Mouse (Mus musculus) heart, adult 2 months (tissue): Measurements from ENCODE around the gene Olfr777. TPM values are rescaled to one million over a fixed set of nuclear protein-coding genes. Genes with fewer than 3 reads are reported as not detected.

ENCODE experiments used
- DNase-seq, 2 experiments: peaks; one replicate each; pipeline ENCODE4 v3.0.0; 2021
- H3K27ac ChIP-seq: fragments of 200-600 bp; 2 replicates; pipeline ENCODE4 v1.8.1; 2022
- H3K27me3 ChIP-seq: fragments of 200-500 bp; 2 replicates; pipeline ENCODE4 v1.6.1; 2012; ENCODE audit warnings: mild to moderate bottlenecking, low read length, inconsistent platforms, mixed read lengths; ENCODE audit not compliant: control insufficient read depth, insufficient read depth
- H3K36me3 ChIP-seq: fragments of 200-500 bp; 2 replicates; pipeline ENCODE4 v1.6.1; 2012; ENCODE audit warnings: low read length, inconsistent platforms; ENCODE audit not compliant: control insufficient read depth, insufficient read depth
- H3K4me1 ChIP-seq: fragments of 200-500 bp; 2 replicates; pipeline ENCODE4 v1.6.1; 2011; ENCODE audit warnings: low read length; ENCODE audit not compliant: control insufficient read depth, insufficient read depth
- H3K4me3 ChIP-seq: fragments of 200-600 bp; 2 replicates; pipeline ENCODE4 v1.8.1; 2022
- H3K79me2 ChIP-seq: fragments of 200-500 bp; replicated peaks from 2 replicates; pipeline ENCODE4 v1.6.1; 2012; ENCODE audit warnings: mild to moderate bottlenecking, inconsistent platforms, low read length, moderate library complexity, mixed read lengths; ENCODE audit not compliant: control insufficient read depth, insufficient read depth
- H3K9ac ChIP-seq: fragments of 200-500 bp; 2 replicates; pipeline ENCODE4 v1.6.1; 2012; ENCODE audit warnings: low read depth, mild to moderate bottlenecking, control low read depth, inconsistent platforms, low read length, mixed read lengths
- CTCF ChIP-seq: fragments of 200-600 bp; IDR thresholded peaks from 2 replicates; pipeline ENCODE4 v1.8.1; 2022; ENCODE audit warnings: antibody characterized with exemption, mild to moderate bottlenecking, moderate library complexity
- EP300 ChIP-seq: fragments of 200-500 bp; IDR thresholded peaks from 2 replicates; pipeline ENCODE4 v1.6.1; 2011; ENCODE audit warnings: low read depth, low read length, control low read depth; ENCODE audit not compliant: insufficient read depth
- POLR2A ChIP-seq: fragments of 200-500 bp; IDR thresholded peaks from 2 replicates; pipeline ENCODE4 v1.6.1; 2011; ENCODE audit warnings: mild to moderate bottlenecking, low read depth, low read length, control low read depth; ENCODE audit not compliant: insufficient read depth
- WGBS: fragments of 180-500 bp; shearing (Covaris S2); methylation state at CpG from one replicate; pipeline ENCODE4 v1.1.7; 2018; 5-methylcytosine and 5-hydroxymethylcytosine counted together
- intact Hi-C: fragments of 180-260 bp; cut with DNase I; formaldehyde crosslinking; loops from one replicate; pipeline ENCODE4 v1.15.1; 2025
- polyA plus RNA-seq: library from polyadenylated mRNA; depleted of rRNA; stranded (reverse); fragments of >200 nt; gene quantifications from 2 replicates; pipeline ENCODE4 v1.2.3, GENCODE M21; 2012; rRNA removed
- total RNA-seq, 2 experiments: library from RNA; stranded (reverse); gene quantifications; 2 replicates each; pipeline ENCODE4 v1.2.3; 2021

Gene Olfr777
- total and polyA plus RNA-seq, 3 experiments: not detected

- 54% methylated on average over 1 of the region's 1 CpGs for WGBS
Measured at GRCm38 (mm10) chr10:129230737-129231136, 40.5 kb downstream of the Olfr777 start.

More at GRCm38 (mm10) chr10:129230737-129231136, 40.5 kb downstream of the Olfr777 start:
- no peaks in the 10 kb centered on the region for H3K4me1 ChIP-seq
- no peaks in the 10 kb centered on the region for H3K36me3 ChIP-seq
- TF ChIP-seq EP300 (no peak), POLR2A (no peak), CTCF (no peak)
- no peak overlapping the region for H3K27ac ChIP-seq
- H3K4me3 ChIP-seq: no peak overlapping the region
- no peaks in the 10 kb centered on the region for H3K27me3 ChIP-seq
- no peak for DNase-seq
- no peaks in the 10 kb centered on the region for H3K79me2 ChIP-seq
- H3K9ac ChIP-seq: no peak overlapping the region
- intact Hi-C loops: no loop called here

Other genes with a start within 250 kb of the Olfr777 start
- not detected for gene Olfr764-ps1, start 231.6 kb downstream of the Olfr777 start, total RNA-seq
- gene Olfr764-ps1, start 231.6 kb downstream of the Olfr777 start, polyA plus RNA-seq: not detected in 2 replicates
- gene Olfr765, start 221.5 kb downstream of the Olfr777 start, total RNA-seq: not detected
- gene Olfr765, start 221.5 kb downstream of the Olfr777 start, polyA plus RNA-seq: not detected in 2 replicates
- not detected for gene Olfr766-ps1, start 202.5 kb downstream of the Olfr777 start, total RNA-seq
- gene Olfr766-ps1, start 202.5 kb downstream of the Olfr777 start, polyA plus RNA-seq: not detected in 2 replicates
- gene Olfr767, start 188.6 kb downstream of the Olfr777 start, total RNA-seq: not detected
- not detected in 2 replicates for gene Olfr767, start 188.6 kb downstream of the Olfr777 start, polyA plus RNA-seq
- not detected for gene Olfr768, start 172.1 kb downstream of the Olfr777 start, total RNA-seq
- not detected in 2 replicates for gene Olfr768, start 172.1 kb downstream of the Olfr777 start, polyA plus RNA-seq
- gene Olfr769, start 153.6 kb downstream of the Olfr777 start, total RNA-seq: not detected
- gene Olfr769, start 153.6 kb downstream of the Olfr777 start, polyA plus RNA-seq: not detected in 2 replicates
- gene Olfr770, start 132.5 kb downstream of the Olfr777 start, total RNA-seq: not detected
- not detected in 2 replicates for gene Olfr770, start 132.5 kb downstream of the Olfr777 start, polyA plus RNA-seq
- not detected for gene Olfr771, start 106.7 kb downstream of the Olfr777 start, total RNA-seq
- gene Olfr771, start 106.7 kb downstream of the Olfr777 start, polyA plus RNA-seq: not detected in 2 replicates
- gene Olfr772, start 93.6 kb downstream of the Olfr777 start, total RNA-seq: not detected
- gene Olfr772, start 93.6 kb downstream of the Olfr777 start, polyA plus RNA-seq: not detected in 2 replicates
- gene Olfr773, start 84.1 kb downstream of the Olfr777 start, total RNA-seq: not detected
- gene Olfr773, start 84.1 kb downstream of the Olfr777 start, polyA plus RNA-seq: not detected in 2 replicates
- gene Olfr774, start 35.3 kb downstream of the Olfr777 start, total RNA-seq: not detected
- not detected in 2 replicates for gene Olfr774, start 35.3 kb downstream of the Olfr777 start, polyA plus RNA-seq
- not detected for gene Olfr775, start 23.1 kb downstream of the Olfr777 start, total RNA-seq
- not detected in 2 replicates for gene Olfr775, start 23.1 kb downstream of the Olfr777 start, polyA plus RNA-seq
- not detected for gene Olfr776, start 12.4 kb downstream of the Olfr777 start, total RNA-seq
- not detected in 2 replicates for gene Olfr776, start 12.4 kb downstream of the Olfr777 start, polyA plus RNA-seq
- gene Olfr780, start 46.6 kb upstream of the Olfr777 start, total RNA-seq: not detected
- gene Olfr780, start 46.6 kb upstream of the Olfr777 start, polyA plus RNA-seq: not detected in 2 replicates
- not detected for gene Olfr781, start 57.4 kb upstream of the Olfr777 start, total RNA-seq
- gene Olfr781, start 57.4 kb upstream of the Olfr777 start, polyA plus RNA-seq: not detected in 2 replicates
- not detected for gene Olfr782, start 77.4 kb upstream of the Olfr777 start, total RNA-seq
- not detected in 2 replicates for gene Olfr782, start 77.4 kb upstream of the Olfr777 start, polyA plus RNA-seq
- under 1 TPM; 0.07 to 0.10 TPM for gene Olfr784, start 112.6 kb upstream of the Olfr777 start, total RNA-seq
- gene Olfr784, start 112.6 kb upstream of the Olfr777 start, polyA plus RNA-seq: 0.06 TPM in 1 of 2 replicates, not detected in the other
- gene Olfr785, start 133.9 kb upstream of the Olfr777 start, total RNA-seq: not detected
- not detected in 2 replicates for gene Olfr785, start 133.9 kb upstream of the Olfr777 start, polyA plus RNA-seq
- not detected for gene Olfr786, start 155.8 kb upstream of the Olfr777 start, total RNA-seq
- not detected in 2 replicates for gene Olfr786, start 155.8 kb upstream of the Olfr777 start, polyA plus RNA-seq
- gene Olfr787, start 190.4 kb upstream of the Olfr777 start, total RNA-seq: not detected
- gene Olfr787, start 190.4 kb upstream of the Olfr777 start, polyA plus RNA-seq: not detected in 2 replicates
- not detected for gene Olfr788, start 199.5 kb upstream of the Olfr777 start, total RNA-seq
- gene Olfr788, start 199.5 kb upstream of the Olfr777 start, polyA plus RNA-seq: not detected in 2 replicates
- gene Olfr789, start 213.3 kb upstream of the Olfr777 start, total RNA-seq: not detected
- gene Olfr789, start 213.3 kb upstream of the Olfr777 start, polyA plus RNA-seq: not detected in 2 replicates
- gene Olfr790, start 227.0 kb upstream of the Olfr777 start, total RNA-seq: not detected
- gene Olfr790, start 227.0 kb upstream of the Olfr777 start, polyA plus RNA-seq: not detected in 2 replicates